Mouse (Mus musculus): ENCODE measurements around the gene Cnr1.
A peak's percentile ranks its signal among the peaks of the same experiment; 100 is the strongest.

Gene Cnr1

DNA sequence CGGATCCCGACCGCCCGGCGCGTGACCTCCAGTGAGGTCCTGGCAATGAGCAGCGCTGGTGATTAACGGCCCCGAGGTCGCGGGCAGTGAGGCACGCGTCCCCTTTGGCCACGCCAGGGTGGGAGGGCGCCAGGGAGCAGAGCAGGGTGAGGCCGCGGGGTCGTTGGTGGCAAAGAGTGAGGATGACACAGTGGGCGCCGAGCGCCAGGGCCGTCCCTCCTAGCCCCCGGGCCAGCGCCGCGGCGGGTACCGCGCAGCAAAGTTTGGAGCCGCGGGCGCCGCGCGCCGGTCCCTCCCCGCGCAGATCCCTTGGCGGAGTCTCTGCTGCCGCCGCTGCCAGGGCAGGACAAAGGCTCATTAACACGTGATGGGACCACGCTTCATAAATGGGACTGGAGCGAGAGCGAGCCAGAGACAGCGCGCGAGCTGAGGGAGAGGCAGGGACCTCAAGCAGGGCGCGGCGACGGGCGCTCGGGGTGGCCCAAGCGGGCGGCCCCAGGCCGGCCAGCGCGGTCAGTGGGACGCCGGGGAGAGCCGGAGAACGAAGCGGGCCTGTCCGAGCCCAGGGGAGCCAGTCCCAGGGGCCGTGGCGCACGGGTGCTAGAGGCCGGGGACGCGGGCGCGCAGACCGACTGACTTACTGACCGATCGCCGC, at the start of gene Cnr1:
Gene Cnr1, plus strand, starts transcription at position 360 of the 655 bp plus-strand sequence.
- peak; percentile 79 for DNase-seq

DNA sequence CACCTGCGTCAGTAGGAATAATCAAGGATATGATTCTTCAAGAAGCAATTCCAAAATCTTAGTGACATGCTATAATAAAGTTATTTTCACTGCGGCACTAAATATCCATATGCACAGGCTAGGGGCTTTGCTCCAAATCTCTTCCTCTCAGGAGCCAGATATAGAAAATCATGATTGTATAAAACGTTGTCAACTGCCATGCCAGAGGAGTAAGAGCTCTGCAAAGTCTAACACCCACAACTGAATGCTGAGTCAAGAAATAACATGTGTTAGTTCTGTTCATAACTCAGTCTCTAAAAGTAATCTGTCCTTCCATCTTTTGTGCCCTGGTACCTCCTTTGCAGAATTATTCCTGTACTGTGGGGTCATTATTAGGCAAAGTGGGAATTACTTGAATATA, 44.4 kb upstream of the Cnr1 start:
- no peak for DNase-seq

DNA sequence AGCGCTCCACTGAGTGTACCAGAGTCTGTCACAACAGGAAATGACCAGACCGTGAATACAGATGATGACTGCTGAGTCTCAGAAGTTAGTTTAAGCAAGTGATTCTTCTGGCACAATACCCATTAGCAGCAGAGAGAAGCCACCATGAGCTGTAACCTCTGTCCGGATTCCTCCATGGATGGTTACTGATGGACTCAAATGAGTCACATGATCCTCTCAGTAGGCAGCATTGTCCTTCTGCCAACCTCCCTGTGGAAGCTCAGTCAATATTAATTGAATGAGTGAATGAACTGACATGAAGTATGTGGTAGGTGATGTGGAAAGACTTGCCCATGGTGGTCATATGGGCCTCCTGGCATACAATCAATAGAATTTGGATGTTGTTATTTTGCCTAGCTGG, 38.4 kb upstream of the Cnr1 start:
- no peak for DNase-seq

DNA sequence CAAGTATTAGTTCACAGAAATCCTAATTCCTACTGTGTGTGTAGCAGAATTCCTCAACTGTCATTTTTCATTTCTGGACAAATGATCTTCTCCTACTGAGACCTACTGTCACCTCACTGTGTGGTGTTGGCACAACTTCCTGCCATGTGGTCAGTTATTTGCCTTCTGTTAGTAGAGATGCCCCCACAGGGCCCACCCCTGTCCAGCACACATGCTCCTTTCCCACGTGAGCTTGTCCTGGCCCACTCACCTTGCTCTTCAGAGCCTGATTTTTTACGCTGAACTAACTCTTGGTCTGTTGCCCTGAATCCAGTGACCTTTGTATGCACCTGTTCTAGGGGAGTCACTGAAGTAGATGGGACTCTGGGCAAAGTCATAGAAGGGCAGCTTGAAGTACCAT, 34.4 kb upstream of the Cnr1 start:
- DNase-seq: no peak

DNA sequence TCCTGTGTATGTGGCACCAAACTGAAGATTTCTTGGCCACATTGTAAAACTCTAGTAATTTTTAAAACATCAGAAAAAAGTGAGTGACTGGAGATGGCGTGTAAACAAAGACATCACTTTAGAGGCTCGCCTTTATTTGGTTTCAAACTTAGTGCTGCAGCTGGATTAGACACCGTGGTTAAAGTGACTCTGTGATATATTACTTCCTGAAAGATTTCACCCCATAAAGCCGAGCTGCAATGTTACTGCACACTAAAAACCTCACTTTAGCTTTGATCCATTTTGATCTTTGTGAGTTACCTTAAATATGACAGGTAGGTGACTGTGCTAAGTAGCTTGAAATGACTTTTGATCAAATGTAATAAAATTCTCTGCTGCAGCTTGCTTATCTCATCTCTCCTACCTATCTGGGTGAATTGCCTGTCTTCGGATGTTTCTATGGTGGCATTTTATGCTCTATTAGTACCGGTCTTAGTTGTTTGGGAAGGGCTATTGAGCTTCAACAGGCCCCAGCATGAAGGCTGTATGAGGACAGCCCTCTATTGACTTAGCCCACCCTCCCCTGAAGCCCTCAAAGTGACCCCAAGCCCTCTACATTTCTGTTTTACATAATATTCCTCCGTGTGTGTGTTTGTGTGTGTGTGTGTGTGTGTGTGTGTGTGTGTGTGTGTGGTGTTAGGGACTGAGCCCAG, 32.1 kb upstream of the Cnr1 start:
- no peak for DNase-seq

DNA sequence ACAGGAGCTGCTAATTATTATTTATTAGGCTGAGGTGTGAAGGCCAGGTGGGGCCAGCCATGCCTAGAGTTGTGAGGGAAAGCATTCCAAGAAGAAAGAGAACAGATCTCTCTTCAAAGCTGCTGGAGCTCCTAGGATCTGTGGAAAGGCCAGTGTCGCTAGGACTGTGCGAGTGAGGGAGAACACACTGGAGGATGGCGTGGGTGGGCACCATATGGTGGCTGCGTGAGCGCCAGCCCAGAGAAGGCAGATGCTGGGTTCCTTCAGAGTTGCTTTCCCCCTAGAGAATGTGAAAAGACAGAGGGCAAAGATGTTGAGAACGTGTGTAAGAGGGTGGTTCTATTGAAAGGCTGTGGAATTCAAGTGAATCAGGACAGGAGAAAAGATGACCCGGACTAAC, 30.6 kb upstream of the Cnr1 start:
- DNase-seq: peak; percentile 81

DNA sequence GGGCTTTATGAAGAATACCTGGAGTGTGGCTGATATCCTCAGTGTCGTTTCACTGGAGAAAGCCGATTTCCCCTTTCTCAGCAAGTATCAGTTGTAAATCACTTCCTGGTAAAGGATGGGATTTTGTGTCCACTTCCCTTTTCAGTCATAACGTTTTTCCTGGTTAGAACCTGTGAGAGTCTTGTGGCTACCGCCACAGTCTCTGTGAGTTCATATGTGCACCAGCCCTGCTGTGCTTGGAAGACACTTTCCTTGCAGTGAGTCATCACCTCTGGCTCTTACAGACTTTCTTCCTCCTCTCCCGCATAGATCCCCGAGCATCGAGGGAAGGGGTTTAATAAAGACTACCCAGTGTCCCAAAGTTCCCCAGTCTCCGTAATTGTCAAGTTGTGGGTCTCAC, 29.3 kb upstream of the Cnr1 start:
- no peak for DNase-seq

DNA sequence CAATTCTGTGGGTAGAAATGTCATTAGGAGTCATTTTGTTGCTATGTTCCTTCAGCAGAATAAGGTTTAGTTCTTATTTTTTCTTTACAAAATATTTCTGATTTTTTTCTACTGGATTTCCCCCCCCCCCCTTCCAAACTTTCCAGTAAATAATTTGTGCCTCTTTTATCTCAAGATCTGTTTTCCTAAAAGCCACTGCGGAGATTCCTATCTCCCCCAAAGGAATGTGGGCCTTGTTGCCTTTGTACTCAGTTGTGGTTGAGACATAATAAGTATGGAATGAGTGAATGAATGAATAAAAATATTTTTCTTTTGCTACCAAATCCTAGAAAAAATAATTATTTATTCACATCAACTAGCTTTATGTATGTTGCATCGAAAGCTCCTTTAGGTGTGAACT, 28.9 kb upstream of the Cnr1 start:
- DNase-seq: no peak

DNA sequence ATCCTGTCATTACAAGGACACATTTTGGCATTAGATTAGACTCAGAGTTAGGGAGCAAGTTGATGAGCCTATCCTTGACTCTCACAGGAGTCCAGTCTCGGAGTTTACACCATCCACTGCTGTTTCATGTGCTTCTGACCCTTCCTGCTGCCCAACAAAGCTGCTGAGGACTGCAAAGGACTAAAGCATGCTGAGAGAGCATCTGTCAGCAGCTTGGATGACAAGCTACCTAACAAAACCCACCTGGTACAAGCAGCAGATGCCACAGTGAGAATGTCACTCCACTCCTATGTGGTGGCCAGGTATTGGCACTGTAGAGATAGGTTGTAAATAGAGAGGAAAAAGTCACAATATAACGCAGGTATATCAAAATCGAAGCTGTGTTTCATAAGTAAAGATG, 22.7 kb upstream of the Cnr1 start:
- no peak for DNase-seq

DNA sequence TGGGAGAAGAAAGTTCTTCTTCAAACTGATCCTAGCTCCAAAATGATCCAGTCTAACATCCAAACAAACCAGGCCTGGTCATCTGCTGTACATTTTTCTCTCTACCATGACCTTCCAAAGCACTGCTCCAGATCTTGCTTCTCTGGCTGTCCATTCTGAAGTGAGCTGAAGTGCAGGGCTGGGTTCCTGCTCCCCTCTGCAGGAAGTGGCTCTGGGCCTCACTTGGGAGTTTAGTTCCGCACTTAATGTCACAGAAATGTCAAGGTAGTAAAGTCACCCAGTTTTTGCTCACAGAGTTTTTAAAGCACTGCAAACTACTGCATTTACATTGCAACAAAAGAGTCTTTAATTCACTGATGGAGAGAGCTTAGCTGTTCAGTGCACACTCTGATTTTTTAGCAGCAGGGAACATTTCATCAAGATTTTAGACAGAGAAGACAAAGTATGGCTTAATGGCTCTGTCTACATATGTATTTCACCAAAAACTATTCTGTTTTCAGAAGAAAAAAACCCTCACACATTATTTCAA, 20.5 kb upstream of the Cnr1 start:
- no peak for DNase-seq

DNA sequence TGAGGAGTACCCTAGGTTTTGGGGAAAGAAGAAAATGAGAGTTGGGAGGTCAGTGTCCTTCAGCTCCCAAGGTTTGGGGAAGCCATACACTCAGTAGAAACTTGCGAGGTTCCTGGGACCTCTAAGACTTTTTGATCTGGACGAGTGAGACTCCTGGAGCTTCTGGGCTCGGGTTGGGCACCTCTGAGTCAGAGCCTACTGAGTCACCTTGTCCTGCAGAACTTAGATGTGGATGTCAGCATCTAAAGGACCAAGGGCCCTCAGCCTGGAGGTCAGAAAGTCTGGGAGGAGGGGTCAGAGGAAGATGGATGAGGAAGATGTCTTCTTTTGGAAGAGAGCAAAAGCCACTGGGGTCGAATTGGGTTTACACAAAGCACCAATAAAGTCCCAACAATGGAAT, 19.6 kb upstream of the Cnr1 start:
- no peak for DNase-seq

DNA sequence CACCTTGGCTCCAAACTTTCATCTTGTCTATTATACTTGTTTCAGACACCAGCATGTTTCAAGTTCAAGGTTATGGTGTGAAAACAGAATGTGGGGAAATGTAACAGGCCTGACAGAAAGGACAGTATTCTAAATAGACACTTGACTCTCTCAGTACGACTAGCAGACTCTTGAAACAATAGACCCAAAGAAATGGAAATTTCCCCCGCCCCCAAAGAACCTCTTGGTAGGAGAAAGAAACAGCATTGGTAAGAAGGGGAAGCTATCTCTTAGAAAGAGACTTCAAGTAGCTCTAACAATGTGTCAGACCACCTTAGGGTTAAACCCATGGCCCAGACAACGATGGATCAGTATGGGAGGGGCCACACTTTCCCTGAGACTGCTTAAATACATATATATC, 15.6 kb upstream of the Cnr1 start:
- DNase-seq: no peak

DNA sequence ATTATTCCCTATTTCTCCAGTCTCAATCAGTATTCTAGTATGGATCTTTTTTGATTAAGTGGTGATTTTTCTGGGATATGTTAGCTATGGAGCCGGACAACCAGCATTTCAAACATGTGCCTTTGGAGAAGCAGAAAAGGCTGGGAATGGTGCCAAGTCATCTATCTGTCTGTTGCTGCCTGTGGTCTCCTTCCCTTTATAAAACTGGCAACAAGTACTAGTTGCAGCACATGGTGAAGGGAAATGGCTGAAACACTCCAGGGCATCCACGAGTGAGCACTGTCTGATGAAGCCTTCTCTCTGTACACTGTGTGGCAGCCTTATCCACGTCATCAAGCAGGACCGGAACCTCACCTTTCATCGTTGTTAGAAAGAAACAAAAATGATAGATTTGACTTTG, 8.7 kb upstream of the Cnr1 start:
- DNase-seq: no peak

DNA sequence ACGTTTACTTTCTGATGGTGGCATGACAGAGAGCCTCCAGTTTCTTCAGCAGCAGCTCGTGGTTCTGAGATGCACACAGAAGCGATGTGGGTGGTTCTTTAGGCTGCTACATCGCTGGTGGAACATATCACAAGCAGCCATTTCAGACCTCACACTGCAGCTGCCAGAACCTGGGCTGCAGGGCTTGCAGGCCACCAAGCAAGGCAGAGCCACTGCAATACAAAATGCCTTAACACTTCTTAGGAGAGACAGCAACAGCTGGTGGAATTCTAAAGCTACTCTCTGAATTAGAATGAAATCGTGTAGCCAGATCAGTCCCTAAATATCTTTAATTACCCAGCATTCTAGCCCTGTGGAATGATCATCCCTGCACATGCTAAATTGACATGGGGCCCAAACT, 3.6 kb upstream of the Cnr1 start:
- DNase-seq: peak; percentile 23

DNA sequence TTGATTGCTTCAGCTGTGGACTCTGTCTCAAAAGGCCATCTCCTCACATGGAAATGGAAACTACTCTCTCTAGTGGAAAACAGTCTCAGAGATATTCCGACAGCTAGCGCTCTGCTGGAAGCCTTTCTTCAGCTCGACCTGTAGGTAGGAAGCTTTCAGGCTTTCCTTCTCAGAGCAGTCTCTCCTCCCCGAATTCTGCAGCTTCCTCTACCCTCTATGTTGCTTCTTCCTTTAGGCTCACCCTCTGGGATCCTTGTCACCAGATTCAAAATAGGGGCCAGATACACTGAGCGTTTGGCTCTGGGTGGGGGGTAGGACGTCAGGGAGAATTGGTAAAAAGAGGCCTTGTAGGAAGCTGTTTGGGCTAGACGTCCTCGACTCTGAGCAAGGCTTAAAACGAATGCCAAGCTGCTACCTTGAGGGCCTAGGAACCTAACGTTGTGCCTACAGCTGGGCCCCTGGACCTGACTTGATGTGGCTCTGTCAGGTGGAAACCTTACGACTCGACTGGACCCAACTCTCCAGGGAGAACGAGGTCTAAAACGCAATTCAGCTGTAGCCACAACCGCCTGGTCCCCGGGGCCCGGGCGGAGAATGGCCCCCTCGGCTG, 1.1 kb upstream of the Cnr1 start:
- peak; percentile 61 for DNase-seq

DNA sequence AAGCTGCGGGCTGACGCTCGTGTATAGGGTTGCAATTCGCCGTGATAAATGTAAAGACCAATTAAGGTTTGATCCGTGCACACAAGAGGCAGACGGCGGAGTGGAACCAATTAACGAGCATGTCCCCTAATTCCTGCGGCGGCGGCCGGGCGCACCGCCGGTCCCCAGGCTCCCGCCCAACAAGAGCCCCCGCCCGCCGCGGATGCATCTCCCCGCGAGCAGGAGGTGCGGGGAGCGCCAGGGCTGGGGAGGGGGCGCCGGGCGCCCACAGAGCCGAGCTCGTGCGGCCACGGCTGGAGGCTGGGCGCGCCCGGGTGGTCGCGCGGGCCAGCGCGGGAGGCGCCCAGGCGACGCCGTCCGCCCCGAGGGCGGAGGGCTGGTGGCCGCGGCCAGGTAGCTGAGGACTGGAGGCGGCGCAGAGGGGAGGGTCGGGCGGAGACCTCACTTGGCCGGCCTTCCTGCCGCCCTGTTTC, 596 bp upstream of the Cnr1 start:
- no peak for DNase-seq

DNA sequence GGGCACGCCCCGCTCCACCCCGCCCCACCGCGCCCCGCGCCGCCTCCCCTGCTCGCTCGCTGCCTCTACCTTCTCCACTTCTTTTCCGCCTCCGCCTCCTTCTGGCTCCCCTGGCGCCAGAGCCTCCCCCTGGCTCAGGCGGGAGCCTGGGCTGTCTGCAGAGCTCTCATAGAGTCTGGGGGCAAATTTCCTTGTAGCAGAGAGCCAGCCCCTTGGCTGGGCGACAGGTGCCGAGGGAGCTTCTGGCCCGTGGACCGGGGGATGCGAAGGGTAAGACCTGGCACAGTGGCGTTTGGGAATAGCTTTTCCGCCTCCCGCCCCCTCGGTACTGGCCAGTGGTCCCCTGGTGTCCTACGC, 474 bp downstream of the Cnr1 start:
- peak; percentile 66 for DNase-seq

DNA sequence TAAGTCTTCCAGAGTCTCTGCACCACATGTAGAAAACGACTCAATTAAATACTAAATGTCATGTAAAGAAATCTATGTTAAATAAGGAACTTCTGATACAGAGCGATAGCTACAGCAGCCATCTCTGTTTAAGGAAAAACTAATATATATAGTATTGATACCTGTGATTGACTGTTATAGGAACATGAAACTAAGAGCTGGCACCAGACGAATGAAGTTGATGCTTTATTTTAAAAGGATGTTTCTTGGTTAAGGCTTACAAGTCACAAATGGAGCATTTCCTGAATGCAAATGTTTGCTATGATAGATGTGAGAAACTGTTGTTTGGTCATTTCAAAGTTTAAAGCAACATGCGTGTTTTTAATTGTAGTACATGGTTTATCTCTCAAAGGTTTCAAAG, 1.1 kb downstream of the Cnr1 start:
- no peak for DNase-seq

DNA sequence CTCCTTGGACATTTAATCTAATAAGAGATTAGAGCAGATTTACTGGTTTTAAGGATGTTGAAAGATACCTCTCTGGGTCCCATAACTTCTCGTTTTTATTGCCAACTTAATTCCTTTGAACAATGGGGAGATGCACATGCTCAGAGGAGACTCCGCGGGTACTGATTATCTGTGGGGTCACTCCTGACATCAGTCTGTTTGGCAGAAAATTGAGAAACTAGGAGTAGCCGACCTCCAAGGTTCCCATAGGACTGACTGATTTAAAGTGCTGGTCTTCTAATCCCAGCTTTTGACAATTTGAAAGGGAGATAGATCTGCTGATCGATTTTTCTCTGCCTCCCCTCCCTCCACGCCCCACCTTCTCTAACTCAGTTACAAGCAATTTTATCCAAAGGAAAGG, 1.6 kb downstream of the Cnr1 start:
- DNase-seq: no peak

DNA sequence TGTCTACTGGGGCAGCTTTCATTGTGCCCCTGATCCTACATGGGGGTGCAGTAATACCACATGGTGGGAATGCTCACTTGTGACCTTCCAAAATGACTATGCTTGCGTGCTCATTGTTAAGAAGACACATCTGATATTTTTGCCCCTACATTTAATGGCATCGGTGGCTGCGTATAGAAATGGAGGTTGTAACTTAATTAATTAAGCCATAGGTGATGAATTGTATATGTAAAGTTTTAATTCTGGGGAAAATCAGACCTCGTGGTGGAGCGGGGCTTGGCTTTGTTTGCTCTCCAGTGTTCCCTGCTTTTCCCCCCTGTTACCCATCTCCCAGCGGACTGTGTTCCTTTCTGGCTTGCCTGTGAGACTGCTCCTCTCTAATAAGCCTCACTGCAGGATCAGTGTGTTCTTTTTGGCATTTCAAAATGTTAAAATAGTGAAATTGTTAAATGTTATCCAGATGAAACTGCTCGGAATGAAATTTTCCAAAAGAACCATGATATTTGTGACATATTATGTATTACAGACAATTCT, 2.4 kb downstream of the Cnr1 start:
- DNase-seq: peak; percentile 19

DNA sequence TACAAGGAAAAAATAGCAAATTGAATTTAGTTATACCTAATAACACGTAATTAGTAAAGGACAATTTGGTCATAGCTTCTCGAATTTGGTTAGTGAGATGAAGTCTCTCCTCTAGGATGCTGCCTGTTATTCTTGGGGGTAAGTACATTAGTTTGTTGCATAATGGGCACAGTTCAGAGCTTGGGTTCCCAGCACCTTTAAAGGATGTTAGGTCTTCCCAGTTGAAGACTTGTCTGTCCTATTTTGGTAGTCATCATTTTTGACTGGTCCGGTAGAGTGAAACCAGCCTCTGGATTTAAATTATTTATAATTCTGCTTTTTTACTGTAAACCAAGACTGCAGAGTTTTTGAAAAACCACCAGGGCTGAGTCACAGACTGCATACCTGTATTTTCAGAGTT, 3.3 kb downstream of the Cnr1 start:
- DNase-seq: no peak

DNA sequence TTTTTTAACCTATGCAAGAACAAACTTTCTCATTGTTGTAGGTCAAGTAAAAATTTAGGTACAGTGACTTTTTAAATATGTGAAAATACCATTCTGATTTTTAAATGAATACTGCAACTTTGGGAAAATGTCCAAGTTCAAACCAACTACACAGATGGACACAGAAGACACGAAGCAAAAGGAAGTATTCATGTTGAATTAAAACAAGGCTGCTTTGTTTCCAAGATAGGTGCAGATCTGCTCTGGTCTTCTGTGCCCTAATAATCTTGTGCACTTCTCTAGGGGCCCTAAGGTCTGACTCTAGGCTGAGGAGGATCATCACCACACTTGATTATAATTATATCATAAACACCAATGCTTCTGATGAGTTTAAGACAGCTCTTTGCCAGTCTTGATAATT, 4.1 kb downstream of the Cnr1 start:
- no peak for DNase-seq

DNA sequence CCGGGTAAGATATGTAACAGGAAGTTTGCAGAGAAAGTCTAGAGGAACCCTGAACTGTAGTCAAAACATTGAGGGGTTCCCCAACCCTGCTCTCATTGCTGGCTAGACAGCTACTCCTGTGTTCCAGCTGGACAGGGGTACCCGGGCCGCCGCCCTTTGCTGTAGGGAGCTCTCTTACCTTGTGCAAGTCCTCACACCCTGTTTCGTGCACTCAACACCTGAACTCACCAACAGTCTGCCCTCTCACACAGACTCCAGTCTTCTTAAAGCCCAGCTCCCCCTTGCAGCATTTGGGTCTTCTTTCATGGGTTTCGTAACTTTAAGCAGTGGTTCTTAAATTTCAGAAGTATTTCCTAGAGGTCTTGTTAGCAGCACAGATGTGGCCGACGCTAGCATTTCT, 7.0 kb downstream of the Cnr1 start:
- DNase-seq: no peak

DNA sequence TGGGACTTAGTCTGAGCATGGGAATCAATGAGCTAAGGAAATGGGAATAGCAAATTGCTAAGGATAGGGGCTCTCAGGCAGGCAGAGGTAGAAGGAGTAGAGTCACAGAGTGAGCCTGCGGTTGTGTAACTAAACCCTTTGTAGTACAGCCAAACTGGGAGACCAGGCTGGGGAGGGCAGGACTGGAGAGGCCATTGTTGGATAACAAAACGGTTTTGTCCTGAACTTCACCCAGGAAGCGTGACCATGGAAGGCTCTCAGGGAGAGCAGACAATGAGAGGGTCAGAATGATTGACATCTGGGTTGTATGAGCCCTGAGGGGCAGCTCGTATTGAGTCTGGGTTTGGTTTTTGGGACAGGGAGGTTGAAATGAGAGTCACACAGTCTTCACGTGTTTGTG, 17.2 kb downstream of the Cnr1 start:
- no peak for DNase-seq

Measured in right cerebral cortex, postnatal 25 days (tissue).